Mouse (Mus musculus) neutrophil, adult 5-6 weeks (primary cell): ENCODE measurements around the gene Gpd1l. TPM values are rescaled to one million over a fixed set of nuclear protein-coding genes. Genes with fewer than 3 reads are reported as not detected.

Source experiments
- ATAC-seq: fragments of 151-379, 151-347 bp; 2 replicates; pipeline ENCODE4 v1.8.0; 2017; ENCODE audit warnings: mild to moderate bottlenecking, moderate TSS enrichment; ENCODE audit not compliant: insufficient number of reproducible peaks, poor library complexity, low FRiP score, severe bottlenecking; ENCODE audit errors: extremely low read depth
- total RNA-seq: library from RNA; stranded (forward); fragments of 200-1000 nt; gene quantifications from 2 replicates; pipeline ENCODE4 v1.2.3, GENCODE M21; 2017

Gpd1l gene
- total RNA-seq, 1 experiment from 2014 or later: 89.4 TPM

GRCm38 (mm10) chr9:114933037-114933722 lies 607 bp downstream of the Gpd1l start:
- ATAC-seq: peak; percentile 10; the same call in 1 of the 2 replicates

GRCm38 (mm10) chr9:114932607-114933006 lies 1.2 kb downstream of the Gpd1l start:
- ATAC-seq: no peak

GRCm38 (mm10) chr9:114930464-114931090 lies 3.2 kb downstream of the Gpd1l start:
- ATAC-seq: no peak

- ATAC-seq: peak; percentile 47; the same call in 1 of the 2 replicates
These were observed 8.2 kb downstream of the Gpd1l start for GRCm38 (mm10) chr9:114925571-114925970.

- ATAC-seq: no peak
These were observed 8.7 kb downstream of the Gpd1l start for GRCm38 (mm10) chr9:114925039-114925438.

GRCm38 (mm10) chr9:114924511-114924910 lies 9.3 kb downstream of the Gpd1l start:
- ATAC-seq: no peak

GRCm38 (mm10) chr9:114922209-114922608 lies 11.6 kb downstream of the Gpd1l start:
- ATAC-seq: no peak

GRCm38 (mm10) chr9:114921352-114922081 lies 12.3 kb downstream of the Gpd1l start:
- no peak for ATAC-seq

- ATAC-seq: no peak
These were observed 13.2 kb downstream of the Gpd1l start for GRCm38 (mm10) chr9:114920569-114920968.

GRCm38 (mm10) chr9:114912680-114913649 lies 20.8 kb downstream of the Gpd1l start:
- ATAC-seq: peak; percentile 24; the same call in 1 of the 2 replicates

- no peak for ATAC-seq
These were observed 26.3 kb downstream of the Gpd1l start for GRCm38 (mm10) chr9:114907509-114907908.

GRCm38 (mm10) chr9:114895919-114896318 lies 37.9 kb downstream of the Gpd1l start:
- ATAC-seq: no peak

- no peak for ATAC-seq
These were observed 40.8 kb downstream of the Gpd1l start for GRCm38 (mm10) chr9:114892974-114893373.

- no peak for ATAC-seq
These were observed 43.4 kb downstream of the Gpd1l start for GRCm38 (mm10) chr9:114890377-114890776.

GRCm38 (mm10) chr9:114888856-114889407 lies 44.9 kb downstream of the Gpd1l start:
- no peak for ATAC-seq

- ATAC-seq: peak; percentile 34; the same call in 1 of the 2 replicates
These were observed 46.1 kb downstream of the Gpd1l start for GRCm38 (mm10) chr9:114887699-114888098.

GRCm38 (mm10) chr9:114885991-114886662 lies 47.7 kb downstream of the Gpd1l start:
- no peak for ATAC-seq

- ATAC-seq: no peak
These were observed 48.2 kb downstream of the Gpd1l start for GRCm38 (mm10) chr9:114885564-114885963.
